Mouse (Mus musculus): ENCODE data around the gene Obp2b.
"Not testable (repeated sequence)": the region's sequence is repeated elsewhere in the genome, so short reads cannot be mapped to it uniquely, and the experiment has no call there.

The Obp2b gene

DNA sequence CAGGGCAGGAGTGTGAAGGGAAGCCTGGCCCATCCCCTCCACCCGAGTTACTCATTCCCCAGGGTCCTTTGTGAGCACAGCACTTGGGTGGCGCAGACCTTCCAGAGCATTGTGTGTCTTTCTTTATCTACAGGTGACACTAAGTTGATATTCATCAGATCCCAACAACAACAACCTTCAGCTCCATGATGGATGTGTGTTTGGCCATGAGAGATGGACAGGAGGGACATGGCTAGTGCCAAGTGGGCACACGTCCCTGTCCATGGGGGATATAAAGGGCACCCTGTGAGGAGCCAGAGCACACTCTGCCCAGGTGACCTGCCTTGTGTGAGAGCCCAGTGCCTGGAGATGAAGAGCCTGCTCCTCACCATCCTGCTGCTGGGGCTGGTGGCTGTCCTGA is at the start of gene Obp2b:
Obp2b (plus strand) TSS at position 301 of the 400 bp plus-strand sequence.
- in situ Hi-C loops (cut with MboI; ENCODE audit: unreplicated experiment in 2 of 2): not testable (repeated sequence)

DNA sequence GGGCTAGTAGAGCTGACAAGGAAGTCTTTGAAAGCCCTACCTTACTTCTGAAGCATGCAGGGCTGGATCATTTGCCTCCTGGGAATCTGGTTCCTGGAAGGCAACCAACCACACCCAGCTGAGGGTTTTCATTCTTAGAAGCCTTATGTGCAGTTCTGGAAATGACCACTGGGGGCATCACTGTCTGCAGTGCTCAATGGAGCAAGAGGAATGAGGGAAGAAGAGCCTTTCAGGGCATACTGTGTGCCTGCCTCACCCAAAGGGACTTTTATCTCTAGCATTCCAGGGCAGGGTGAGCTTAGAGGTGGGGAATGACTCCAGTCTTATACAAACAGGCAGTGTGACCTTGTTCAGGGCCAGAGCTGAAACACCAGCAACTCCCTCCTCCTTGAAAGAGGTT is 42.2 kb upstream of the Obp2b start:
- in situ Hi-C loops (cut with MboI; ENCODE audit: unreplicated experiment in 2 of 2): no loop called here

DNA sequence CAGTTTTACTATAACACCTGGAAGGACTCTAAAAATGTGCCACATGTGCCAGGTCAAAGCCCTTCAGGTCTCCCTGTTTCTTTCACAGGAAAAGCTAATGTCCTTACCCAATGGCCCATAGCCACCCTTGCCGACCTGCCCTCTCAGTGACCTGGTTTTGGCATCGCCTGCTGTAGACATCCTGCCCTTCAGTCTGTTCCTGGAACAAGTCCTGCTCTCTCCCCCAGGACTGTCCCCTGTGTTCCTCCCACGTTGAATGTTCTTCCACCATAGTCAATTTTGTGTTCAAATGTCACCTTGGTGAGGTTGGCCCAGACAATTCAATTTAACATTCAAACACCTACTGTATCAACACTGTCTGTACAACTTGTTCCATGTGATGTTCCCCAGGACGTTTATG is 39.9 kb upstream of the Obp2b start:
- in situ Hi-C loops (cut with MboI; ENCODE audit: unreplicated experiment in 2 of 2): no loop called here

DNA sequence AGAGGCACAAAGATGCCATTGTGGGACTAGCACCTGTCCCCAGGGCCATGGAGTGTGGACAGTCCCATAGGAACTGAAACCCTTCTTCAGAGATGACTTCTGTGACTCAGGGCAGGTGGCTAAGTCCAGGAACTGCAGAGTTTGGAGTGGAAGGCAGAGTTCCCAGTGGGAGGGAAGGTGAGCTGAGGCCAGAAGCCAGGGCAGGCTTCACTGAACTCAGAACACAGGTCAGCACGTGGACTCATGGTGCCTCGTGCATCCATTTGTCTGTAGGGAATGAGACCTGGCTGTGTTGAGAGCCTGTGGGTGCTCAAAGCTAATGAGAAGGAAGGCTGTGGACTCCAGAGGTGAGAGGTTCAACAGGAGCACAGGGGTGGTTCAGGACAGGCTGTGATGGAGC is 38.1 kb upstream of the Obp2b start:
- in situ Hi-C loops (cut with MboI; ENCODE audit: unreplicated experiment in 2 of 2): no loop called here

DNA sequence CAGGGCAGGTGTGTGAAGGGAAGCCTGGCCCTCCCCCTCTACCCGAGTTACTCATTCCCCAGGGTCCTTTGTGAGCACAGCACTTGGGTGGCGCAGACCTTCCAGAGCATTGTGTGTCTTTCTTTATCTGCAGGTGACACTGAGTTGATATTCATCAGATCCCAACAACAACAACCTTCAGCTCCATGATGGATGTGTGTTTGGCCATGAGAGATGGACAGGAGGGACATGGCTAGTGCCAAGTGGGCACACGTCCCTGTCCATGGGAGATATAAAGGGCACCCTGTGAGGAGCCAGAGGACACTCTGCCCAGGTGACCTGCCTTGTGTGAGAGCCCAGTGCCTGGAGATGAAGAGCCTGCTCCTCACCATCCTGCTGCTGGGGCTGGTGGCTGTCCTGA is 37.1 kb upstream of the Obp2b start, which contains the start of gene Obp2a:
Obp2a (plus strand) TSS at position 301 of the 400 bp plus-strand sequence.
- in situ Hi-C loops (cut with MboI; ENCODE audit: unreplicated experiment in 2 of 2): not testable (repeated sequence)

DNA sequence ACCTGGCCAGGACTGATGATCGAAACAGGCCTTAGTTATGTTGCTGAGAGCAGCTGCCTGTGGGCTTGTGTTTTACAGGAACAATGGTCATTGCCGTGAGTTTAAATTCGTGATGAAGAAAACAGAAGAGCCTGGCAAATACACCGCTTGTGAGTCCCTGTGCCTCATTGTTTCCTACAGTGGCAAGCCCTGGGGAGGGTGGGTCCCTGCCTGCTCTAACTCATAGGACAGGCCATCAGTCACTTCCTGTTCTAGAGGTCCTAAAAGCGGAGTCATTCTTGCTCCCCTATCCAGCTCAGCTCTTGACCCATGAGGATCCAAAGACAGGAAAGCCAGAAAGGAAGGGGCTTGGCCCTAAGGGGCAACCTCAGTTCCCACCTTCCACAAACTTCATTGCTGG is 35.8 kb upstream of the Obp2b start:
- in situ Hi-C loops (cut with MboI; ENCODE audit: unreplicated experiment in 2 of 2): no loop called here

DNA sequence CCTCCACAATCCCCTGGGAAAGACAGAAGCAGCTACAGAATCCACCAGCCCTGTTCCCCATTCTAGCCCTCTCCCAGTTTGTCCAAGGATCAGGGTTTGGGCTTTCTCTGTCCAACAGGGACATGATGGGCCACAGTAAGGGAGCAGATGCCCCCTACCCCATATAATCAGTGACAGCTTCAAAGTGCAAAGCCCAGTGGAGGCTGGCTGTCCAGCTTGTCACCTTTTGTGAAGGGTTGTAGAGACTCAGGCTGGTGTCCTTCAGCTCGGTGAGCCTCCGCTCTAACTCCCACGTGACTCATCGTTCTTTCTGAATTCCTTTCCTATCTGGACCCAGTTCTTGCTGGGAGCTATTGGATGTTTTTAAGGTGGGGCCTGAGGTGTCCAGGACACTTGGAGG is 33.1 kb upstream of the Obp2b start:
- in situ Hi-C loops (cut with MboI; ENCODE audit: unreplicated experiment in 2 of 2): no loop called here

DNA sequence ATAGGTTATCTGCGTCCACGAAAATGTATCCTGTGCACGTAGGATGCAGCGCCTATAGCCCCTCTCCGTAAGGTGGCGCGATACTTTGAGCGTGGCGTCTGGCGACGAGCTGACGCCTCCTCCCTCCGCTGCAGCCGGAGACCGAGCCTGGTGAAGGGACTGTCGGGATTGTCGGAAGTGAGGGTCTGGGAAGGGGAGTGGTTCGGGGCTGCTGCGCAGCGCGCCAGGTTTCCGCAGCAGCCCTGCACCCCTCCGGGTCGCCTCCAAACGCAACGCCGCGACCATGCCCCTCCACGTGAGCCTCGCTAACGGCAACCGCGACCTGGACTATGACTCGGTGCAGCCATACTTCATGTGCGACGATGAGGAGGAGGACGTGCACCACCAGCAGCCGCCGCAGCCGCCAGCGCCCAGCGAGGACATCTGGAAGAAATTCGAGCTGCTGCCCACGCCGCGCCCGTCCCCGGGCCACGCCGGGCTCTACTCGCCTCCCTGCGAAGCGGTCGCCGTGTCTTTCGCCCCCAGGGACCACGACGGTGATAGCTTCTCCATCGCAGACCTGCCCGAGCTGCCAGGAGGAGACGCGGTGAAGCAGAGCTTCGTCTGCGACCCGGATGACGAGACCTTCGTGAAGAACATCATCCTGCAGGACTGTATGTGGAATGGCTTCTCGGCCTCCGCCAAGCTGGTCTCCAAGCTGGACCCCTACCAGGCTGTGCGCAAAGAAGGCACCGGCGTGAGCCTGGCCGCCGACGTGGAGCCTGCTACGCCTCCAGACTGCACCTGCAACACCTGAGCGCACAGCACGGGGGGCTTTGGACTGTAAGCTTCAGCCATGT is 29.9 kb upstream of the Obp2b start, which contains the start of gene Bmyc:
Bmyc (plus strand) TSS at position 97 of the 839 bp plus-strand sequence.
- in situ Hi-C loops (cut with MboI; ENCODE audit: unreplicated experiment in 2 of 2): no loop called here

DNA sequence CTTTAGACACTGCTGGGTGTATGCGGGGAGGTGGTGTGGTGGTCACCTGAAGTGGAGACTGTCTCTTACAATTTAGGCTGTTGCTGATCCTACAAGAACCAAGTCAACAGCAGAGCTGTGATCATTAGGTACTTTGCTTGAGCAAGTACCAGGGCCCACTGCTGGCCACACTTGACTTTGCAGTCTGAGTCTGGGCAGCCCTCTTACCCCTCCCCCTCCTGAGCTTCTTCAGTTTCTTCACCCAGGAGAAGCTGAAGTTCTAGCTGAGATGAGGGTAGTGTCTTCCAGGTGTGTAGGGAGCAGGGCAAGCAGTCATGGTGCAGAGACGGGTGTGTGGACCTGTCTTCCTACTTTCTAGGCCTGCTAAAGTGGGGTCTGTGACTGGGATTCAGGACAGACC is 28.7 kb upstream of the Obp2b start:
- in situ Hi-C loops (cut with MboI; ENCODE audit: unreplicated experiment in 2 of 2): no loop called here

DNA sequence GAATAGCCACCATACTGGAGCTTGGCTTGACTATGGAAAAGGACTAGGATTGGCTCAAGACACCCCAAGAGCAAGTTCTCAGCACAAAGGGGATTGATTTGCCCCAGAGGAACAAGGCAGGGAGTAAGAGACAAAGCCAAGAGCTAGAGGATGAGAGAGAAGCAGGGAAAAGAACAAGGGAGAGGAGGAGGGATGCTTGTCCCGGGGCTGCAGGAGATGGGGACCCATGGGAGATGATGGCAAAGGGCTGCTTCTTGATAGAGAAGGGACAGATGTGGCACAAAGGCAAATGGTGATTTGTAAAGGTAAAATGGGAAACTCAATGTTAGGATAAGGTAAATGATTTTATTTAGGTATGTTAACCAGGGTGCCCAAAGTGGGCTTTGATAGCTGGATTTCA is 27.8 kb upstream of the Obp2b start:
- in situ Hi-C loops (cut with MboI; ENCODE audit: unreplicated experiment in 2 of 2): not testable (repeated sequence)

DNA sequence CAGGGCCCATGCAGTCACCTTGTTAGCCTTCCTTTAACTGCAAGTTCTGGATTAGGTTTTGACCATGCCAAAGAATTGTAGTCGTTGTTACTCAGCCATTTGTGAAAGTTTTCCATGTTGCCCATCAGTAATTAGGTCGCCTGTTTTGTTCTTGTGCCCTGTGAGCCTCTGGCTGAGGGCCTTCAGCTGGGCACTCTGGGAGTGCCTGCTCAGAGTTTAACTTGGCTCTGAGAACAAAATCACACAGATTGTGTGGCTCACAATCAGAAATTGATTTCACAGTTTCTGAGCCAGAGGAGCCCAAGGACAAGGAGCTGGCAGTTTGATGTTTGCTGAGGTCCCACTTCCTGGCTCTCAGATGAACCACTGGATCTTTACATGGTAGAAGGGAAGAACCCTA is 27.0 kb upstream of the Obp2b start:
- in situ Hi-C loops (cut with MboI; ENCODE audit: unreplicated experiment in 2 of 2): not testable (repeated sequence)

DNA sequence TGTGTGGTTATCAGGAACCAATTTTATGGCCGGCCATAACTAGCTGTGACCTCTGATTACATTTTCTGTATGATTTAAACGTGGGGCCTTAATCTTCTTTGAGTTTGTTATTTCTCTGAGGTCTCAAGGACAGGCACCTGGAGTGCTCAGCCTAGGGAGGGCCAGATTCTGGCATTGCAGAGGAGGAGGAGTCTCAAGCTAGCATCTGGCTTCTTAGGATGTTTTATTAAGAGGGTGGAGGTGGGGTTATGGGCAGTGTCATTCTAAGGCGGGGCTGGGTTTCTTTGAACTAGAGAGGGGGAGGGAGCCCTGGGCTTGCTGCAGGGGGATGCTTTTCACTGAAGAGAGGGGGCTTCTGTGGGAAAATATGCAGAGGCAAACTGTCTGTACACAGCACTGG is 25.2 kb upstream of the Obp2b start:
- in situ Hi-C loops (cut with MboI; ENCODE audit: unreplicated experiment in 2 of 2): not testable (repeated sequence)

DNA sequence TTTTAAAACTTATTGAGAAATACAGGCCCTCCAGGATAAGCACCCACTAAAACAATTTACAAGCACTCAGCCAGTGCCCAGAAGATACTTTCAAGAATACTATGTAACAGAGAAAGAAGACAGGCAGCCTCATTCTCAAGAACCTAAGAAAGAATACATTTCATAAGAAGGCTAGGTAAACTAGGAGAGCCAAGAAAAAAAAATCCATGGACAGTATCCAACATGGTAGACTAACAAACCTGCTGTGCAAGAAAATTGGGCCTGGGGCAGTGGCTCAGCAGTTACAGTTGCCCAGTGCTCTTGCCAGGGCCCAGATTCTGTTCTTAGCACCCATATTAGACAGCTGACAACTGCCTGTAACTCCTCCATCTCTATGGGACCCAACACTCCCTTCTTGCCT is 19.6 kb upstream of the Obp2b start:
- in situ Hi-C loops (cut with MboI; ENCODE audit: unreplicated experiment in 2 of 2): no loop called here

DNA sequence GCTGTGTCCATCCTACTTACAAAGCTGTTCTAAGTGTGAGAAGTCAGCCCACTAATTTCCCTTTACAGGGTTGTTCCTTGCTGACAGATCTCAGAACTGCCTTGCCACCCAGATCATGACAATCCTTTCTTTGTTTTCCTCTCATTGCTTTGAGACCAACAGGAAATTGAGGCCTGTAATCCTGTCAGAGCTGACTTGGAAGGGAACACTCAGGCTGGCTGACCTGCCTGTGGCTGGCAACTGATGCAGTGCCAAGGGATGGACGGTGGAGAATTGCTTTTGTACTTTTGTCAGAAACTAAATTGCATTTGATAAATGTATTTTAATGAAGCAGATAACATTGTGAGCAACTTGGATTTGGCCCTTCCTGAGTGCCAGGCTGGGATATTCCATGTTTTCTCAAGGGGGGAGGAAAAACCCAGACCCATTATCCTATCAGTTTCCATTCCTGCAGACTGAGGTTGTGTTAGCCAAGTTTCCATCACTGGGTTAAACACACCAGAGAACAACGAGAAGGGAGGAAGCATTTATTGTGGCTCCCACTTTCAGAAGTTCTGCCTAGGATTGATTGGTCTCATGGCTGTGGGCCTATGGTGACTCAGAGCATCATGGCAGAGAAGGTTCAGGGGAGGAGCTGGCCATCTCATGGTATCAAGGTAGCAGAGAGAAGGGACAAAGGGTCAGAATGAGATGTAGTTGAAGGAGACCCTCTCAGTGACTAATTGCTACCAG is 3.4 kb upstream of the Obp2b start:
- in situ Hi-C loops (cut with MboI; ENCODE audit: unreplicated experiment in 2 of 2): no loop called here

DNA sequence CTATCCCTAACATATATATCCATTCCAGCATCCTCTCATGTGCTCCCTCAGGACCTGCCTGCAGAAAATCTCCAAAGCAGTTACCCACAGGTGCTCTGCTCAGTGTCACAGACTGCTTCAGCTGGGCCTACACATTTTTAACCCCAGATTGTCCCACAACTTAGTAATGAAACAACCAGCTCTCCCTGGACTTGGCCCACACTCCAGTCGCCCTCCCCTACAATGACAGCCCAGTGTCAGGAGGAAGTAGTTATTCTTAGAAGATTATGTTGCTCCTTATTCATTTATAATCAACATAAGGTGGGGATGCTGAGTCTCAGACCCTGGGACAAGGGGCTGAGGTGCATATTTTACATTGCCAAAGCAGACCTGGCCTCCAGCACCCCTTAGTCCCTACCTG is 4.9 kb downstream of the Obp2b start:
- in situ Hi-C loops (cut with MboI; ENCODE audit: unreplicated experiment in 2 of 2): no loop called here

DNA sequence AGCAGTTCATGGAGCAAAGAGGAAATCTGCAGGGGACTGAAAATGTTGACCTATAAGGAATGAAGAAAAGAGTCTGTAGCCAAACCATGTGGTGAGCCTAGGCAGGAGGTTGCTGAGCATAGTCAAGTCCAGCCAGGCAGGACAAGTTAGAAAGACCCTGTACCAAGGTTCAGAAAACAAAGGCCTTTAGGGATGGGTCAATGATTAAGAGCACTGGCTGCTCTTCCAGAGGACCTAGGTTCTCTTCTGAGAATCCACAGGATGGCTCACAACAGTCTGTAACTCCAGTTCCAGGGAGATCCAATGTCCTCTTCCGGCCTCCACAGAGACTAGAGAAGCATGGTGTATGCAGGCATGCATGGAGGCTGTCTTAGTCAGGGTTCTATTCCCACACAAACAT is 17.4 kb downstream of the Obp2b start:
- in situ Hi-C loops (cut with MboI; ENCODE audit: unreplicated experiment in 2 of 2): no loop called here

DNA sequence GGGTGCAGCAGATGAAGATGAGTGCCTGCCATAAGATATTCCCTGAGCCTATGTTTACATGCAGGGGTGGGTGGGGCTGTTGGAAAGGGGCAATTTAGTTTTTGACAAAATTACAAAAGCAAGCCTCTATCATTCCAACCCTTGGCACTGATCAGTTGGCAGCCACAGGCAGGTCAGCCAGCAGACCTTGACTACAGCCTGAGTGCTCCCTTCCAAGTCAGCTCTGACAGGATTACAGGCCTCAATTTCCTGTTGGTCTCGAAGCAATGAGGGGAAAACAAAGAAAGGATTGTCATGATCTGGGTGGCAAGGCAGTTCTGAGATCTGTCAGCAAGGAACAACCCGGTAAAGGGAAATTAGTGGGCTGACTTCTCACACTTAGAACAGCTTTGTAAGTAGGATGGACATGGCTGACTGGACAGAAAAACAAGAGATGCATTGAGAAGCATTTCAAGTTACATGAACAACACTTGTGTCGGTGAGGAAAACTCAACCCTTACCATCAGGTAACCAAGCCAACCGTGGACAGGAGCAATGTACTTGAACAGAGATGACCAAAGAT is 21.3 kb downstream of the Obp2b start:
- in situ Hi-C loops (cut with MboI; ENCODE audit: unreplicated experiment in 2 of 2): no loop called here

DNA sequence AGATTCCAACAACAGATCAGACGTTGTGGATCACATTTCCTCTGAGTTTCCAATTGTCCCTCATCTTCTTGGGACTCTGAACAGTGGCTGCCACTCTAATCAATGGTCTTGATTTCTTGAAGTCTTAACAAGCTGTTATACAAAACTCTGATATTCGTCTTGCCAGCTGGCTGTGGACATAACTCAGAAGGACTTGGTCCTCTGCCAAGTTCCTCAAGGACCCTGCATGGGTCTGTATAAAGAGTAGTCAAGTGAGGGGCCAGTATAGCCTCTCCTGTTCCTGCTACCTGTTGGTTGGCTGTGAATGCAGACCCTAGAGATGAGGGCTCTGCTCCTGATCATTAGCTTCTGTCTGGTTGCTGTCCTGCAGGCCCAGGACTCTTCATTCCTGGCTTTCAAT is 28.5 kb downstream of the Obp2b start, which contains the start of gene Lcn3:
Lcn3 (plus strand) TSS at position 301 of the 400 bp plus-strand sequence.
- in situ Hi-C loops (cut with MboI; ENCODE audit: unreplicated experiment in 2 of 2): no loop called here

DNA sequence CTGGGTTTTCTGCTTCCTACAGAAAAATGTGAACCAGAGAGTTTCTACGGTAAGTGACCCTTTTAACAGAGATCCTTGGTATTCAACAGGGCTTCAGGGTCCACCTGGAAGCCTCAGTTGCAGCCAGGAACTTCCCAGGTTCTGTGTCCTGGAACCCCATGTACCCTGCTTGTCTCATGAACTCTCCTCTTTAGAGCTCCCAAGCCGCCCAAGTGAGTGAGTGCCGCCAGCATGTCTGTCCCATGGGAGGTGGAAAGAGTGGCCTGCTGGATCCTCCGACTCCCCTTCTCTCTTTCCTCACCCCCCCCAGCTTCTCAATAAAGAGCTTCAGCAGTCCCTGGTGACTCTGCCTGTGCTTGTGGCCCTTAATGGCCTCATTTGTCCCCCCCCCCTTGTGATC is 31.0 kb downstream of the Obp2b start:
- in situ Hi-C loops (cut with MboI; ENCODE audit: unreplicated experiment in 2 of 2): no loop called here

DNA sequence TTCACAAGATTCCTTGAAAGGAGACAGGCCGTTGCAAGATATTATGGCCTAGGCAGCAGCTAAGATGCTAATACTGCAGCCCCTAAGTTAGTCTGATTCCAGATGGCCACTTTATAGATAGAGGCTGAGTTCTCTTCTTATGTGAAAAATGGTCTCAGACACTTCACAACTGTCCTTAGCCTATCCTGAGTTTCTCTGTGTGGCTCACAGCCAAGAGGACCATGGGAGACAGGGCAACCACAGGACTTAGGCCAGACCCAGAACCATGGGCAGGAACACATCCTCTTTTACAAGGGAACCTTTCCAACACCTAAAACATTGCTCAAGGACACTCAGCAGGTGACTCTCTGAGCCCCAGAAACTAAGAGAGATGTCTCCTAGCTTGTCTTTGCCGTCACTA is 36.7 kb downstream of the Obp2b start:
- in situ Hi-C loops (cut with MboI; ENCODE audit: unreplicated experiment in 2 of 2): no loop called here

DNA sequence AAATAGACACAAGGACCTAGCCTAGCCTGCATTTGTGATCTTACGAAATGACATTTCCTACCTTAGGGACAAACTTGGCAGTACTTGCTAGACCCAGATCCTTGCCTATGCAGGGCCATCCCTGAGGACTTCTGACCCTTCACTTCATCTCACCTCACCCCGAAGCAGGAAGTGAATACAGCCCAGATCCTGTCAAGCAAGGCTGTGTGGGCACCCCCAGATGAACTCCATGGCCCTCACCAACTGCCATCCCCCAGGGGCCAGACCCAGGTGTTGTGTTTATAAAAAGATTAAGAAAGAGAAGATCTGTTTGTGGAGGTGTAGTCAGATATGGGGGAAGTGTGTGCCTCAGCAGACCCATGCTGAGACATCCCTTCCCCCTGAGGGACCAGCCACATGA is 37.8 kb downstream of the Obp2b start:
- in situ Hi-C loops (cut with MboI; ENCODE audit: unreplicated experiment in 2 of 2): no loop called here

DNA sequence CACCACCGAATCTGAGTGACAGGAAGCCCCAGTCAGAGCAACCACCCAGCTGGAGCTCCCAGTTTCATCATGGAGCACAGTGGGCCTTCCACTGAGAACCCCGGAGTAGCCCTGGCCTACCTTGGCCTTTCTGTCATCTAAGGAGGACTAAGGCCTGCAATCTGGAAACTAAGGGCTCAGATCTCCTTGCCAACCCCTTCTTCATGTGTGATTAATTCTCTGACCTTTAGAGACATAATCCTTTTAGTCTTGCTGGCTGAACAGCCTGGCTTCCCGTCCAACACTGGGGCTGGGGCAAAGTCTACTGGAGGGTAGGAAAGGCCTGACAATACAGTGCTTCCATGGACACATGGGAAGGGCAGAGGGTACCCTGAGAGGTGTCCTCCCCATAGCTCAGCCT is 39.2 kb downstream of the Obp2b start:
- in situ Hi-C loops (cut with MboI; ENCODE audit: unreplicated experiment in 2 of 2): no loop called here
